8 mouse cellular contexts compared by ENCODE assay signal in genomic region chr7:89404081-89404733, GRCm38 (mm10). TPM values are rescaled to one million over a fixed set of nuclear protein-coding genes. Genes with fewer than 3 reads are reported as not detected.
A peak's percentile ranks its signal among the peaks of the same experiment; 100 is the strongest.
DNase-seq lines count a peak whose midpoint lies in the region; ATAC-seq and TF ChIP-seq lines count a peak whose summit lies in the region.

Gene Tmem135 (minus strand): TSS chr7:89404222.
Gene Fzd4 (plus strand): TSS chr7:89404355.

- peak within 1 kb of the TSS; percentile 99 for H3K4me2 ChIP-seq in embryonic facial prominence, embryonic 14.5 days (ENCODE audit: low read depth, low read length)
- H3K4me2 ChIP-seq in limb, embryonic 14.5 days (replicated peaks; ENCODE audit: low read depth, low read length, severe bottlenecking): peak within 1 kb of the TSS; percentile 89
- H3K4me2 ChIP-seq in midbrain, postnatal 0 days (ENCODE audit: low read depth, low read length, poor library complexity, severe bottlenecking): peak within 1 kb of the TSS; percentile 99

- H3K4me1 ChIP-seq in embryonic facial prominence, embryonic 14.5 days (ENCODE audit: control insufficient read depth, insufficient read depth, low read length): no peaks in the 10 kb centered on the region
- H3K4me1 ChIP-seq in limb, embryonic 14.5 days (ENCODE audit: control insufficient read depth, insufficient read depth, low read length): peaks cover 12% of the 10 kb centered on the region
- H3K4me1 ChIP-seq in midbrain, postnatal 0 days (ENCODE audit: insufficient read depth, low read length): no peaks in the 10 kb centered on the region

- TF ChIP-seq CTCF in midbrain, postnatal 0 days (IDR thresholded peaks at IDR 0.05): peak; percentile 20

- peak within 1 kb of the TSS; percentile 85 for H3K9ac ChIP-seq in embryonic facial prominence, embryonic 14.5 days (ENCODE audit: low read depth, low read length)
- H3K9ac ChIP-seq in limb, embryonic 14.5 days (ENCODE audit: low read depth, low read length, severe bottlenecking): peak within 1 kb of the TSS; percentile 86
- H3K9ac ChIP-seq in midbrain, postnatal 0 days (replicated peaks; ENCODE audit: low read length, poor library complexity, severe bottlenecking): peak within 1 kb of the TSS; percentile 77

- ATAC-seq in embryonic facial prominence, embryonic 14.5 days (ENCODE audit: low read depth): peak; percentile 96
- ATAC-seq in limb, embryonic 14.5 days (ENCODE audit: low FRiP score, low read depth): peak; percentile 96
- ATAC-seq in midbrain, postnatal 0 days (ENCODE audit: low FRiP score): peak; percentile 95

- DNase-seq in 3T3-L1 (ENCODE audit: low read depth, low spot score): peak; percentile 92
- peak; percentile 90 to 92 for DNase-seq in adrenal gland, postnatal 4 days (ENCODE audit: low spot score in 2 of 2)
- peak; percentile 99 for DNase-seq in embryonic facial prominence, embryonic 14.5 days (ENCODE audit: low spot score)
- DNase-seq in heart, adult 8-10 months (ENCODE audit: low spot score): peak; percentile 93
- peak; percentile 98 for DNase-seq in kidney, adult 9 months
- DNase-seq in limb, embryonic 14.5 days (ENCODE audit: low spot score): peak; percentile 99
- peak; percentile 95 for DNase-seq in midbrain, postnatal 0 days (ENCODE audit: low spot score)
- DNase-seq in spleen, postnatal 14 days (ENCODE audit: low spot score in 2 of 2): peak; percentile 49 to 59

- H3K36me3 ChIP-seq in embryonic facial prominence, embryonic 14.5 days (ENCODE audit: control insufficient read depth, insufficient read depth, low read length): peaks cover 14% of the 10 kb centered on the region
- peaks cover 19% of the 10 kb centered on the region for H3K36me3 ChIP-seq in limb, embryonic 14.5 days (ENCODE audit: control insufficient read depth, insufficient read depth, low read length)
- no peaks in the 10 kb centered on the region for H3K36me3 ChIP-seq in midbrain, postnatal 0 days (ENCODE audit: insufficient read depth, low read length)

- H3K9me3 ChIP-seq in embryonic facial prominence, embryonic 14.5 days (ENCODE audit: control insufficient read depth, low read length): no peaks in the 10 kb centered on the region
- no peaks in the 10 kb centered on the region for H3K9me3 ChIP-seq in limb, embryonic 14.5 days (ENCODE audit: control insufficient read depth, low read length)
- no peaks in the 10 kb centered on the region for H3K9me3 ChIP-seq in midbrain, postnatal 0 days (ENCODE audit: low read length)

- TF ChIP-seq POLR2A in limb, embryonic 14.5 days (IDR thresholded peaks at IDR 0.05; ENCODE audit: borderline replicate concordance, extremely low read depth, insufficient read depth, insufficient read length): peak; percentile 49; the same call in 1 of the 2 replicates

- H3K27ac ChIP-seq in embryonic facial prominence, embryonic 14.5 days (replicated peaks; ENCODE audit: low read depth, low read length): peak within 1 kb of the TSS; percentile 77
- H3K27ac ChIP-seq in limb, embryonic 14.5 days (replicated peaks; ENCODE audit: low read depth, low read length): peak within 1 kb of the TSS; percentile 76
- peak within 1 kb of the TSS; percentile 69 for H3K27ac ChIP-seq in midbrain, postnatal 0 days (ENCODE audit: low read depth, low read length)

- peak within 1 kb of the TSS; percentile 85 for H3K4me3 ChIP-seq in embryonic facial prominence, embryonic 14.5 days (ENCODE audit: low read depth, low read length)
- H3K4me3 ChIP-seq in limb, embryonic 14.5 days (replicated peaks; ENCODE audit: low read length): peak within 1 kb of the TSS; percentile 72
- H3K4me3 ChIP-seq in midbrain, postnatal 0 days (ENCODE audit: low read depth, low read length): peak within 1 kb of the TSS; percentile 74

- no peaks in the 10 kb centered on the region for H3K27me3 ChIP-seq in embryonic facial prominence, embryonic 14.5 days (replicated peaks; ENCODE audit: control insufficient read depth, insufficient read depth, low read length)
- no peaks in the 10 kb centered on the region for H3K27me3 ChIP-seq in limb, embryonic 14.5 days (ENCODE audit: control insufficient read depth, insufficient read depth, low read length)
- H3K27me3 ChIP-seq in midbrain, postnatal 0 days (ENCODE audit: insufficient read depth, low read length): no peaks in the 10 kb centered on the region

- under 1% methylated on average over 32 of the region's 62 CpGs for WGBS in embryonic facial prominence, embryonic 14.5 days
- 3% methylated on average over 40 of the region's 62 CpGs for WGBS in limb, embryonic 14.5 days
- WGBS in midbrain, postnatal 0 days: under 1% methylated on average over 55 of the region's 62 CpGs

RNA-seq across cellular contexts. Expression of gene Tmem135, which starts in this region (rescaled TPM):
- 10 to 100 TPM; 82.0 to 87.5 TPM for total RNA-seq in adrenal gland, postnatal 4 days (2021)
- polyA plus RNA-seq in embryonic facial prominence, embryonic 14.5 days (2014; fragmentation: Nextera tagmentation; extraction: Ambion mirVana): 18.8 and 21.4 TPM in 2 replicates
- total RNA-seq in heart, adult 8-10 months (2022): 10 to 100 TPM; 30.3 to 39.6 (median 36.3) TPM
- 12.4 and 18.8 TPM in 2 replicates for polyA plus RNA-seq in limb, embryonic 14.5 days (2012; rRNA removed)
- 18.6 and 21.7 TPM in 2 replicates for polyA plus RNA-seq in limb, embryonic 14.5 days (2014; fragmentation: Nextera tagmentation; extraction: Ambion mirVana)
- total RNA-seq in midbrain, postnatal 0 days (2014; rRNA removed): 34.9 and 35.7 TPM in 2 replicates
- 28.7 and 33.5 TPM in 2 replicates for polyA plus RNA-seq in midbrain, postnatal 0 days (2015; fragmentation: Nextera tagmentation; extraction: Ambion mirVana)

RNA-seq across cellular contexts. Expression of gene Fzd4, which starts in this region (rescaled TPM):
- 10 to 100 TPM; 44.2 to 47.6 TPM for total RNA-seq in adrenal gland, postnatal 4 days (2021)
- 20.2 and 21.8 TPM in 2 replicates for polyA plus RNA-seq in embryonic facial prominence, embryonic 14.5 days (2014; fragmentation: Nextera tagmentation; extraction: Ambion mirVana)
- 10 to 100 TPM; 23.6 to 31.0 (median 28.6) TPM for total RNA-seq in heart, adult 8-10 months (2022)
- 23.4 and 23.6 TPM in 2 replicates for polyA plus RNA-seq in limb, embryonic 14.5 days (2012; rRNA removed)
- 20.2 and 22.6 TPM in 2 replicates for polyA plus RNA-seq in limb, embryonic 14.5 days (2014; fragmentation: Nextera tagmentation; extraction: Ambion mirVana)
- 3.9 and 4.4 TPM in 2 replicates for total RNA-seq in midbrain, postnatal 0 days (2014; rRNA removed)
- polyA plus RNA-seq in midbrain, postnatal 0 days (2015; fragmentation: Nextera tagmentation; extraction: Ambion mirVana): 1.2 and 1.5 TPM in 2 replicates

Comparison
In these comparisons a context has a peak if more than half of its experiments do, and no peak if none do; other contexts are left out.
1. Peak in every context shown above with its lines: DNase-seq, ATAC-seq, H3K4me3 ChIP-seq and H3K27ac ChIP-seq.